Mouse (Mus musculus): ENCODE results near the gene Usp49. TPM values are rescaled to one million over a fixed set of nuclear protein-coding genes. Genes with fewer than 3 reads are reported as not detected.

Gene Usp49
- polyA plus RNA-seq, 1 experiment from 2014 or later = 2.1 TPM

DNA sequence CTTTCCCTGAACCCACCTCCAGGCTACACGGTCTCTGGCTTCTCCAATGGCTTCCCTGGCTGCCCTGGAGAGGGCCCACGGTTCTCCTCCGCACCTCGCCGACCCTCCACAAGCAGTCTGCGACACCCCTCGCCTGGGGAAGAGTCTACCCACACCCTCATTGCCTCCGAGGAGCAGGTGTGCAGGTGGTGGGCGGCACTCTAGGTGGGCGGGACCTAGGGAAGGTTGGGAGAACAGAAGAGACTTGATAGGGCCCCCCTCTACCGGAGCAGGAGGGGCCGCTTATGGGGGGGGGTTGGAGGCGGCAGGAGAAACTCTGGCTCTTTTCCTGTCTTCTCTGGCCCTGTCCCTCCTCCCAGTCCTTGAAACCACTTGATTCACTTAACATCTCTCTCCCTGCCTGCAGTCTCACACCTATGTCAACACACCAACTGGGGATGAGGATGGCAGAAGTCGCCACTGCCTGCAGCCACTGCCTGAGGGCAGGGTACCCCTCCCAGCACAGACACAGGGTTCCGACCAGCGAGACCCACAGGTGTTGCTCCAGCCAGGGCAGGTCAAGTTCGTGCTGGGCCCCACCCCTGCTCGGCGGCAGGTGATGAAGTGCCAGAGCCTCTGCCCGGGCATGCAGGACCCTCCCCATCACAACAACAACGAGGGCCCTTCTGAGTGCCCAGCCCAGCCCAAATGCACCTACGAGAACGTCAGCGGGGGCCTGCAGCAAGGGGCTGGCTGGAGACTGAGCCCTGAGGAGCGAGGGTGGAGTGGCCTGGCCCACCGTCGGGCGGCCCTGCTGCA lies 72.3 kb downstream of the Usp49 start:
- H3K4me2 ChIP-seq (ENCODE audit: low read depth, low read length) = no peak overlapping the region
- WGBS = 45% methylated on average over 28 of the region's 28 CpGs
- H3K27ac ChIP-seq (ENCODE audit: low read length) = no peak overlapping the region
- H3K9me3 ChIP-seq (replicated peaks; ENCODE audit: control insufficient read depth, low read length) = no peaks in the 10 kb centered on the region
- H3K36me3 ChIP-seq (ENCODE audit: control insufficient read depth, insufficient read depth) = peaks cover 6% of the 10 kb centered on the region; the same call in 1 of the 2 replicates
- ATAC-seq (replicated peaks; ENCODE audit: extremely low read depth, insufficient read depth, low FRiP score) = no peak
- no peak overlapping the region for H3K9ac ChIP-seq (ENCODE audit: low read length)
- H3K4me1 ChIP-seq (ENCODE audit: control insufficient read depth, insufficient read depth, low read length) = no peaks in the 10 kb centered on the region
- no peak overlapping the region for H3K4me3 ChIP-seq (ENCODE audit: low read length)
- H3K27me3 ChIP-seq (ENCODE audit: control insufficient read depth, insufficient read depth, low read length) = peaks cover 3% of the 10 kb centered on the region

- no peak overlapping the region for H3K4me2 ChIP-seq (ENCODE audit: low read depth, low read length)
- no peak for ATAC-seq (replicated peaks; ENCODE audit: extremely low read depth, insufficient read depth, low FRiP score)
Observed at GRCm38 (mm10) chr17:47703556-47703955, 73.1 kb downstream of the Usp49 start.

DNA sequence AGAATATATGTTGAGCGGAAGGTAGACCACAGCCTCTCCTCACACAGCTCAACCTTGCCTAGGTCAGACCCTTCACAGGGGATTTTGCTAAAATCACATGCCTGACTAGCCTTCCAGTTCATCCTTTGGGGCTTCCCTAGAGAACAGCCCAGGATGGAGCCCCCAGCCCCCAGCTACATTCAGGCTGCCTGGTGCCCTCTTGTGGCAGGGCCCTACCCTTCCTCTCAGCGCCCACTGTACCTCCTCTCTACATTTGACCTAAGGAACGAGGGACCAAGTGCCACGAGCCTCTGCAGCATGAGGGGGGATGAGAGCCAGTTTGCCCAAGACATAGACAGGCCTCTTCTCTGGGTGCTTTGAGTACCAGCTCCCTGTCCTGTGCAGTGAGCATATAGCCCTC lies 74.2 kb downstream of the Usp49 start:
- Histone ChIP-seq H3K27ac (ENCODE audit: low read length) (no peak overlapping the region), H3K27me3 (ENCODE audit: control insufficient read depth, insufficient read depth, low read length) (peaks cover 3% of the 10 kb centered on the region), H3K9ac (ENCODE audit: low read length) (no peak overlapping the region), H3K36me3 (ENCODE audit: control insufficient read depth, insufficient read depth) (peaks cover 6% of the 10 kb centered on the region; the same call in 1 of the 2 replicates), H3K4me1 (ENCODE audit: control insufficient read depth, insufficient read depth, low read length) (no peaks in the 10 kb centered on the region), H3K4me2 (ENCODE audit: low read depth, low read length) (no peak overlapping the region), H3K4me3 (ENCODE audit: low read length) (no peak overlapping the region), H3K9me3 (replicated peaks; ENCODE audit: control insufficient read depth, low read length) (no peaks in the 10 kb centered on the region)
- ATAC-seq (replicated peaks; ENCODE audit: extremely low read depth, insufficient read depth, low FRiP score) = no peak
- 82% methylated on average over 4 of the region's 4 CpGs for WGBS

More at GRCm38 (mm10) chr17:47703556-47703955, 73.1 kb downstream of the Usp49 start:
- no peaks in the 10 kb centered on the region for H3K9me3 ChIP-seq (replicated peaks; ENCODE audit: control insufficient read depth, low read length)
- H3K4me1 ChIP-seq (ENCODE audit: control insufficient read depth, insufficient read depth, low read length) = no peaks in the 10 kb centered on the region
- peaks cover 6% of the 10 kb centered on the region; the same call in 1 of the 2 replicates for H3K36me3 ChIP-seq (ENCODE audit: control insufficient read depth, insufficient read depth)
- H3K4me3 ChIP-seq (ENCODE audit: low read length) = no peak overlapping the region
- WGBS = 38% methylated on average over 20 of the region's 20 CpGs
- no peak overlapping the region for H3K27ac ChIP-seq (ENCODE audit: low read length)
- H3K9ac ChIP-seq (ENCODE audit: low read length) = no peak overlapping the region
- H3K27me3 ChIP-seq (ENCODE audit: control insufficient read depth, insufficient read depth, low read length) = peaks cover 3% of the 10 kb centered on the region

- WGBS = 73% methylated on average over 1 of the region's 1 CpGs
- Histone ChIP-seq H3K27ac (ENCODE audit: low read length) (no peak overlapping the region), H3K4me2 (ENCODE audit: low read depth, low read length) (no peak overlapping the region), H3K27me3 (ENCODE audit: control insufficient read depth, insufficient read depth, low read length) (peaks cover 3% of the 10 kb centered on the region), H3K4me3 (ENCODE audit: low read length) (no peak overlapping the region), H3K9me3 (replicated peaks; ENCODE audit: control insufficient read depth, low read length) (no peaks in the 10 kb centered on the region), H3K4me1 (ENCODE audit: control insufficient read depth, insufficient read depth, low read length) (no peaks in the 10 kb centered on the region), H3K36me3 (ENCODE audit: control insufficient read depth, insufficient read depth) (peaks cover 6% of the 10 kb centered on the region; the same call in 1 of the 2 replicates), H3K9ac (ENCODE audit: low read length) (no peak overlapping the region)
- ATAC-seq (replicated peaks; ENCODE audit: extremely low read depth, insufficient read depth, low FRiP score) = 0 out of 2 replicates have a peak, but pooled peaks have one; percentile 38
Observed at GRCm38 (mm10) chr17:47706196-47706595, 75.7 kb downstream of the Usp49 start.

DNA sequence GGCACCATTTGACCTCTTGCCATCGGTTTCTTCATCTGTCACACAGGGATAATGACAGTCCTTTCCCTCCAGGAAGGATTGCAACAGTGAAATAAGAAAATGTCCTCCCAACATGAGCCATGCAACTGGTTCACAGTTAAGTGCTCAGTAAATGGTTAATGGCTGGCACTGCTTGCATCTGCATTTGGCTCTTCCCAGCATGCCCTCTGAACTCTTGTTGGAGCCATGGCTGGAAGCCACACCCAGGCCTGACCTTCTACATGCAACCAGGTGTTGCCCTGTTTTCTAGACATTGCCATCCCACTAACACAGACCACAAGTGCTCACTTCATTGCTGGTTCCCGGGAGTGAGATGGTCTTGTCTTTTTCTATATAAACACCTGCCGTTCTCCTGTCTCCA lies 77.5 kb downstream of the Usp49 start:
- Histone ChIP-seq H3K36me3 (ENCODE audit: control insufficient read depth, insufficient read depth) (peaks cover 2% of the 10 kb centered on the region; the same call in 1 of the 2 replicates), H3K4me1 (ENCODE audit: control insufficient read depth, insufficient read depth, low read length) (no peaks in the 10 kb centered on the region), H3K9ac (ENCODE audit: low read length) (no peak overlapping the region), H3K9me3 (replicated peaks; ENCODE audit: control insufficient read depth, low read length) (no peaks in the 10 kb centered on the region), H3K4me2 (ENCODE audit: low read depth, low read length) (no peak overlapping the region), H3K27ac (ENCODE audit: low read length) (no peak overlapping the region), H3K4me3 (ENCODE audit: low read length) (no peak overlapping the region), H3K27me3 (ENCODE audit: control insufficient read depth, insufficient read depth, low read length) (peaks cover 3% of the 10 kb centered on the region)
- WGBS = 81% methylated on average over 3 of the region's 3 CpGs
- ATAC-seq (replicated peaks; ENCODE audit: extremely low read depth, insufficient read depth, low FRiP score) = no peak

DNA sequence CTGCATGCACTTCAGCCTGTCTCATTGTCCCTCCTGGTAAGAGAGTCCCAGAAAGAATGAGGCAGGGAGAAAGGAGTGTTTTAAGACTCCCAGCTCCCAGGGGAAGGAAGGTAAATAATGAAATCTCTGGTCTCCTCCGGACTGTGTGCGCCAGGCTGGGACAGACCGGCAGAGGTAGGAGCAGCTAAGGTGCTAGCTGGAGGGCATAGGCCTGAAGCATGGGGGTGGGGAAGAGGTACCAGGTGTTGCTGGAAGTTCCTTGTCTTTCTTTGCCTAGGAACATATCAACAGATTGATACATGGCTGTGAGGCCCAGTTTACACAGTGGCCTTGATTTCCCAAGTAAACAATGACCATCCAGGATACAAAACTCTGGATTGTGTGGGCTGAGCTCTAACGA lies 78.5 kb downstream of the Usp49 start:
- WGBS = 62% methylated on average over 4 of the region's 4 CpGs
- Histone ChIP-seq H3K4me2 (ENCODE audit: low read depth, low read length) (no peak overlapping the region), H3K27ac (ENCODE audit: low read length) (no peak overlapping the region), H3K9me3 (replicated peaks; ENCODE audit: control insufficient read depth, low read length) (no peaks in the 10 kb centered on the region), H3K4me1 (ENCODE audit: control insufficient read depth, insufficient read depth, low read length) (no peaks in the 10 kb centered on the region), H3K9ac (ENCODE audit: low read length) (no peak overlapping the region), H3K27me3 (ENCODE audit: control insufficient read depth, insufficient read depth, low read length) (no peaks in the 10 kb centered on the region; the same call in none of the 2 replicates), H3K36me3 (ENCODE audit: control insufficient read depth, insufficient read depth) (no peaks in the 10 kb centered on the region), H3K4me3 (ENCODE audit: low read length) (no peak overlapping the region)
- ATAC-seq (replicated peaks; ENCODE audit: extremely low read depth, insufficient read depth, low FRiP score) = no peak

- no peak overlapping the region for H3K4me2 ChIP-seq (ENCODE audit: low read depth, low read length)
- H3K9me3 ChIP-seq (replicated peaks; ENCODE audit: control insufficient read depth, low read length) = no peaks in the 10 kb centered on the region
- no peak for ATAC-seq (replicated peaks; ENCODE audit: extremely low read depth, insufficient read depth, low FRiP score)
- no peak overlapping the region for H3K9ac ChIP-seq (ENCODE audit: low read length)
- no peaks in the 10 kb centered on the region; the same call in 1 of the 2 replicates for H3K27me3 ChIP-seq (ENCODE audit: control insufficient read depth, insufficient read depth, low read length)
- H3K36me3 ChIP-seq (ENCODE audit: control insufficient read depth, insufficient read depth) = no peaks in the 10 kb centered on the region
- no peak overlapping the region for H3K4me3 ChIP-seq (ENCODE audit: low read length)
- H3K27ac ChIP-seq (ENCODE audit: low read length) = no peak overlapping the region
- H3K4me1 ChIP-seq (ENCODE audit: control insufficient read depth, insufficient read depth, low read length) = no peaks in the 10 kb centered on the region
- WGBS = 58% methylated on average over 3 of the region's 3 CpGs
Observed at GRCm38 (mm10) chr17:47710036-47710435, 79.5 kb downstream of the Usp49 start.

DNA sequence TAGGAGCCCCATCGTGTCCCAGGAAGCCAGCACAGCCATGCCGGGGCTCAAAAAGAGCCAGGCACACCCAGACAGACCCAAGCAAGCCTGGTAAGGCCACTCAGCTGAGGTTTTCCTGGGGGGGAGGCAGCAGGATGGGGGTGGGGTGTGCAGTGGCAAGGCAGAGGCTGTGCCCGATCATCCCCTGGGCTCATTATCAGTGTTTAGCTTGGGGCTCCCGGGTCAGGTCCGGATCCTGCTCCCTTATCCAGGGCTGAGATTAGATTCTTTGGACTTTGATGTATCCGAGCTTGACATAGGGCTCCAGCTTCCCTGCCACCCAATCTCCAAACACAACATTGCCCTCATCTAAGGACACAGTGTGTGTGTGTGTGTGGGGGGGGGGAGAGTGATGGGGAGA lies 81.4 kb downstream of the Usp49 start:
- H3K9ac ChIP-seq (ENCODE audit: low read length) = no peak overlapping the region
- no peak for ATAC-seq (replicated peaks; ENCODE audit: extremely low read depth, insufficient read depth, low FRiP score)
- no peak overlapping the region for H3K4me3 ChIP-seq (ENCODE audit: low read length)
- no peaks in the 10 kb centered on the region for H3K9me3 ChIP-seq (replicated peaks; ENCODE audit: control insufficient read depth, low read length)
- H3K4me2 ChIP-seq (ENCODE audit: low read depth, low read length) = no peak overlapping the region
- H3K4me1 ChIP-seq (ENCODE audit: control insufficient read depth, insufficient read depth, low read length) = no peaks in the 10 kb centered on the region
- no peaks in the 10 kb centered on the region; the same call in 1 of the 2 replicates for H3K27me3 ChIP-seq (ENCODE audit: control insufficient read depth, insufficient read depth, low read length)
- no peak overlapping the region for H3K27ac ChIP-seq (ENCODE audit: low read length)
- whole genome bisulfite sequencing = 21% methylated on average over 6 of the region's 6 CpGs
- H3K36me3 ChIP-seq (ENCODE audit: control insufficient read depth, insufficient read depth) = no peaks in the 10 kb centered on the region

- Histone ChIP-seq H3K4me1 (ENCODE audit: control insufficient read depth, insufficient read depth, low read length) (no peaks in the 10 kb centered on the region), H3K9ac (ENCODE audit: low read length) (no peak overlapping the region; the same call in 1 of the 2 replicates), H3K4me3 (ENCODE audit: low read length) (no peak overlapping the region), H3K27ac (ENCODE audit: low read length) (no peak overlapping the region), H3K36me3 (ENCODE audit: control insufficient read depth, insufficient read depth) (no peaks in the 10 kb centered on the region), H3K9me3 (replicated peaks; ENCODE audit: control insufficient read depth, low read length) (no peaks in the 10 kb centered on the region), H3K27me3 (ENCODE audit: control insufficient read depth, insufficient read depth, low read length) (no peaks in the 10 kb centered on the region), H3K4me2 (ENCODE audit: low read depth, low read length) (no peak overlapping the region)
- 45% methylated on average over 21 of the region's 22 CpGs for WGBS
- no peak for ATAC-seq (replicated peaks; ENCODE audit: extremely low read depth, insufficient read depth, low FRiP score)
Observed at GRCm38 (mm10) chr17:47712889-47713571, 82.5 kb downstream of the Usp49 start.
